Mouse (Mus musculus): ENCODE results near the gene Myo1d. TPM values are rescaled to one million over a fixed set of nuclear protein-coding genes. Genes with fewer than 3 reads are reported as not detected.
A peak's percentile ranks its signal among the peaks of the same experiment; 100 is the strongest.

Gene Myo1d
- total and polyA plus RNA-seq, 3 experiments: 15.9 to 81.1 (median 41.7) TPM

GRCm38 (mm10) chr11:80602707-80603441 is 177.0 kb downstream of the Myo1d start:
- H3K4me1 ChIP-seq (ENCODE audit: control insufficient read depth in 1 of 2, insufficient read depth in 2 of 2, low read length in 2 of 2): peaks cover 0 to under 1% of the 10 kb centered on the region in 2 experiments; a peak in 1 of 4 replicates
- H3K9ac ChIP-seq (ENCODE audit: control insufficient read depth, low read depth, low read length, poor library complexity, severe bottlenecking): no peak overlapping the region
- no peaks in the 10 kb centered on the region for H3K9me3 ChIP-seq (replicated peaks; ENCODE audit: insufficient read depth, low read length)
- no peaks in the 10 kb centered on the region for H3K27me3 ChIP-seq (ENCODE audit: control insufficient read depth in 1 of 2, insufficient read depth in 2 of 2, low read length in 2 of 2)
- H3K27ac ChIP-seq (ENCODE audit: control insufficient read depth, low read depth, low read length): no peak overlapping the region
- H3K4me3 ChIP-seq (ENCODE audit: control insufficient read depth in 1 of 2, insufficient read depth in 1 of 2, low read depth in 2 of 2, low read length in 2 of 2): no peak overlapping the region
- H3K36me3 ChIP-seq (ENCODE audit: control insufficient read depth in 1 of 2, insufficient read depth in 2 of 2, low read length in 2 of 2): no peaks in the 10 kb centered on the region; a peak in 3 of 4 replicates
- H3K79me2 ChIP-seq (ENCODE audit: control insufficient read depth, insufficient read depth, low read length, poor library complexity): no peaks in the 10 kb centered on the region
- TF ChIP-seq MAZ (IDR thresholded peaks at IDR 0.05; ENCODE audit: low read depth, low read length) (no peak), ZNF384 (IDR thresholded peaks at IDR 0.05; ENCODE audit: low read depth, low read length) (no peak), SIN3A (IDR thresholded peaks at IDR 0.05; ENCODE audit: low read length) (no peak), KAT2A (conservative IDR thresholded peaks at IDR 0.05; ENCODE audit: low read depth, low read length) (no peak), GABPA (IDR thresholded peaks at IDR 0.05; ENCODE audit: low read depth, low read length) (no peak), NRF1 (IDR thresholded peaks at IDR 0.05; ENCODE audit: insufficient read depth, low read depth, low read length, poor library complexity, severe bottlenecking) (no peak), USF2 (IDR thresholded peaks at IDR 0.05; ENCODE audit: borderline replicate concordance in 1 of 2, insufficient read depth in 1 of 2, low read depth in 1 of 2, low read length in 2 of 2) (no peak)
- DNase-seq (ENCODE audit: low read depth, low spot score): no peak

GRCm38 (mm10) chr11:80602041-80602458 is 177.8 kb downstream of the Myo1d start:
- Histone ChIP-seq H3K9me3 (replicated peaks; ENCODE audit: insufficient read depth, low read length) (no peaks in the 10 kb centered on the region), H3K4me3 (ENCODE audit: control insufficient read depth in 1 of 2, insufficient read depth in 1 of 2, low read depth in 2 of 2, low read length in 2 of 2) (no peak overlapping the region), H3K27ac (ENCODE audit: control insufficient read depth, low read depth, low read length) (no peak overlapping the region), H3K9ac (ENCODE audit: control insufficient read depth, low read depth, low read length, poor library complexity, severe bottlenecking) (no peak overlapping the region), H3K79me2 (ENCODE audit: control insufficient read depth, insufficient read depth, low read length, poor library complexity) (no peaks in the 10 kb centered on the region), H3K27me3 (ENCODE audit: control insufficient read depth in 1 of 2, insufficient read depth in 2 of 2, low read length in 2 of 2) (no peaks in the 10 kb centered on the region), H3K36me3 (ENCODE audit: control insufficient read depth in 1 of 2, insufficient read depth in 2 of 2, low read length in 2 of 2) (no peaks in the 10 kb centered on the region; a peak in 3 of 4 replicates), H3K4me1 (ENCODE audit: control insufficient read depth in 1 of 2, insufficient read depth in 2 of 2, low read length in 2 of 2) (peaks cover 0 to 4% of the 10 kb centered on the region in 2 experiments; a peak in 2 of 4 replicates)
- peak; percentile 54 for DNase-seq (ENCODE audit: low read depth, low spot score)
- TF ChIP-seq MAZ (IDR thresholded peaks at IDR 0.05; ENCODE audit: low read depth, low read length): 0 out of 2 replicates have a peak, but pooled peaks have one; percentile 52
- TF ChIP-seq POLR2A (IDR thresholded peaks at IDR 0.05; ENCODE audit: control insufficient read depth in 1 of 2, insufficient read depth in 1 of 2, low read depth in 1 of 2, low read length in 2 of 2, poor library complexity in 1 of 2): no peak
- TF ChIP-seq CHD2 (IDR thresholded peaks at IDR 0.05; ENCODE audit: low read length): no peak
- TF ChIP-seq ZNF384 (IDR thresholded peaks at IDR 0.05; ENCODE audit: low read depth, low read length): no peak
- no peak for TF ChIP-seq BHLHE40 (IDR thresholded peaks at IDR 0.05; ENCODE audit: borderline replicate concordance, low read depth, low read length)
- TF ChIP-seq USF2 (IDR thresholded peaks at IDR 0.05; ENCODE audit: borderline replicate concordance in 1 of 2, insufficient read depth in 1 of 2, low read depth in 1 of 2, low read length in 2 of 2): no peak
- TF ChIP-seq ETS1 (IDR thresholded peaks at IDR 0.05; ENCODE audit: low read depth, low read length): no peak
- no peak for TF ChIP-seq MXI1 (IDR thresholded peaks at IDR 0.05; ENCODE audit: low read depth, low read length)
- TF ChIP-seq TCF12 (IDR thresholded peaks at IDR 0.05; ENCODE audit: low read depth, low read length): no peak
- TF ChIP-seq TAL1 (IDR thresholded peaks at IDR 0.05; ENCODE audit: low read length): no peak
- no peak for TF ChIP-seq ZMIZ1 (IDR thresholded peaks at IDR 0.05; ENCODE audit: low read depth, low read length)
- no peak for TF ChIP-seq HCFC1 (IDR thresholded peaks at IDR 0.05; ENCODE audit: low read depth, low read length)
- TF ChIP-seq MYC (IDR thresholded peaks at IDR 0.05; ENCODE audit: low read depth, low read length): no peak
- TF ChIP-seq GATA1 (IDR thresholded peaks at IDR 0.05; ENCODE audit: low read depth, low read length): no peak
- TF ChIP-seq RAD21 (IDR thresholded peaks at IDR 0.05; ENCODE audit: low read depth, low read length): peak; percentile 64
- TF ChIP-seq ZKSCAN1 (IDR thresholded peaks at IDR 0.05; ENCODE audit: low read depth, low read length): no peak
- no peak for TF ChIP-seq MAFK (IDR thresholded peaks at IDR 0.05; ENCODE audit: borderline replicate concordance, low read depth, low read length)
- 0 out of 2 replicates have a peak, but pooled peaks have one; percentile 11 for TF ChIP-seq KAT2A (conservative IDR thresholded peaks at IDR 0.05; ENCODE audit: low read depth, low read length)
- peak; percentile 82 for TF ChIP-seq SMC3 (IDR thresholded peaks at IDR 0.05; ENCODE audit: low read depth, low read length)
- TF ChIP-seq POLR2AphosphoS2 (IDR thresholded peaks at IDR 0.05; ENCODE audit: low read length): no peak
- no peak for TF ChIP-seq MEF2A (IDR thresholded peaks at IDR 0.05; ENCODE audit: extremely low read depth, insufficient replicate concordance, low read depth, low read length, poor library complexity, severe bottlenecking)
- no peak for TF ChIP-seq GABPA (IDR thresholded peaks at IDR 0.05; ENCODE audit: low read depth, low read length)
- TF ChIP-seq ZC3H11A (IDR thresholded peaks at IDR 0.05; ENCODE audit: low read depth, low read length): peak; percentile 54; the same call in 1 of the 2 replicates
- TF ChIP-seq POLR2AphosphoS5 (IDR thresholded peaks at IDR 0.05; ENCODE audit: borderline replicate concordance, low read depth, low read length): no peak
- no peak for TF ChIP-seq UBTF (IDR thresholded peaks at IDR 0.05; ENCODE audit: borderline replicate concordance, insufficient read depth, low read depth, low read length)
- TF ChIP-seq MAX (IDR thresholded peaks at IDR 0.05; ENCODE audit: low read length): no peak

All from MEL (cell line).